Mouse (Mus musculus) forebrain, embryonic 14.5 days (tissue): ENCODE measurements around the gene Gm45261. TPM values are rescaled to one million over a fixed set of nuclear protein-coding genes. Genes with fewer than 3 reads are reported as not detected.

Experiments used
- ATAC-seq: fragments of 200-750 bp; cut with Nextera tagmentation; 2 replicates; pipeline ENCODE4 v1.8.0; 2017; ENCODE audit warnings: mild to moderate bottlenecking, moderate library complexity
- DNase-seq: peaks from one replicate; pipeline ENCODE4 v3.0.0-alpha.2; 2015; ENCODE audit warnings: low spot score
- H3K27ac ChIP-seq: fragments of 300-500 bp; sonication (generic); 2 replicates; pipeline ENCODE4 v1.5.1; 2014; ENCODE audit warnings: low read depth, mild to moderate bottlenecking, control low read depth, low read length, moderate library complexity
- H3K27me3 ChIP-seq: fragments of 300-500 bp; sonication (generic); replicated peaks from 2 replicates; pipeline ENCODE4 v1.6.1; 2014; ENCODE audit warnings: low read length, control low read depth, mixed read lengths; ENCODE audit not compliant: control insufficient read depth, insufficient read depth
- H3K36me3 ChIP-seq: fragments of 300-500 bp; sonication (generic); 2 replicates; pipeline ENCODE4 v1.6.1; 2014; ENCODE audit warnings: low read length, control low read depth; ENCODE audit not compliant: control insufficient read depth, insufficient read depth
- H3K4me1 ChIP-seq: fragments of 300-500 bp; sonication (generic); 2 replicates; pipeline ENCODE4 v1.6.1; 2014; ENCODE audit warnings: antibody characterized with exemption, low read length, control low read depth; ENCODE audit not compliant: control insufficient read depth, insufficient read depth
- H3K4me2 ChIP-seq: fragments of 300-500 bp; sonication (generic); 2 replicates; pipeline ENCODE4 v1.6.1; 2014; ENCODE audit warnings: mild to moderate bottlenecking, control low read depth, low read length
- H3K4me3 ChIP-seq: fragments of 300-500 bp; sonication (generic); 2 replicates; pipeline ENCODE4 v1.5.1; 2014; ENCODE audit warnings: low read depth, low read length, control low read depth
- H3K9ac ChIP-seq: fragments of 300-500 bp; sonication (generic); 2 replicates; pipeline ENCODE4 v1.6.1; 2014; ENCODE audit warnings: mild to moderate bottlenecking, low read length, control low read depth, moderate library complexity
- H3K9me3 ChIP-seq: fragments of 300-500 bp; sonication (generic); replicated peaks from 2 replicates; pipeline ENCODE4 v1.6.1; 2016; ENCODE audit warnings: low read length, control low read depth, mixed read lengths; ENCODE audit not compliant: control insufficient read depth
- WGBS: fragments of 180-500 bp; shearing (Covaris S2); extraction: QIAGEN DNeasy Blood & Tissue Kit; methylation state at CpG from one replicate; pipeline ENCODE4 v1.1.7; 2014; 5-methylcytosine and 5-hydroxymethylcytosine counted together
- polyA plus RNA-seq: library from polyadenylated mRNA; unstranded; fragments of >200 nt; fragmentation: Nextera tagmentation; extraction: Ambion mirVana; gene quantifications from 2 replicates; pipeline ENCODE4 v1.2.1, GENCODE M21; 2014

The Gm45261 gene
- polyA plus RNA-seq, 1 experiment from 2014 or later, result not detected

- ATAC-seq, result no peak
- Histone ChIP-seq H3K9me3 (no peaks in the 10 kb centered on the region), H3K4me1 (no peaks in the 10 kb centered on the region), H3K4me2 (no peak overlapping the region), H3K36me3 (no peaks in the 10 kb centered on the region), H3K9ac (no peak overlapping the region), H3K27ac (no peak overlapping the region), H3K27me3 (no peaks in the 10 kb centered on the region), H3K4me3 (no peak overlapping the region)
- DNase-seq, result no peak
- WGBS, result 48% methylated on average over 3 of the region's 3 CpGs
Observed at GRCm38 (mm10) chr1:80403366-80403893, 57.8 kb downstream of the Gm45261 start.

GRCm38 (mm10) chr1:80401961-80402360 is 59.3 kb downstream of the Gm45261 start:
- Histone ChIP-seq H3K27me3 (no peaks in the 10 kb centered on the region), H3K36me3 (no peaks in the 10 kb centered on the region), H3K9me3 (no peaks in the 10 kb centered on the region), H3K4me2 (no peak overlapping the region), H3K4me1 (no peaks in the 10 kb centered on the region), H3K27ac (no peak overlapping the region), H3K9ac (no peak overlapping the region), H3K4me3 (no peak overlapping the region)
- ATAC-seq, result no peak
- WGBS, result 94% methylated on average over 1 of the region's 1 CpGs
- no peak for DNase-seq

Other genes starting within 250 kb of the Gm45261 start
- 0.44 and 0.56 TPM in 2 replicates for gene Fam124b, start 243.0 kb downstream of the Gm45261 start, polyA plus RNA-seq
- 48.9 and 63.1 TPM in 2 replicates for gene Cul3, start 121.0 kb downstream of the Gm45261 start, polyA plus RNA-seq